In the genomic region with DNA sequence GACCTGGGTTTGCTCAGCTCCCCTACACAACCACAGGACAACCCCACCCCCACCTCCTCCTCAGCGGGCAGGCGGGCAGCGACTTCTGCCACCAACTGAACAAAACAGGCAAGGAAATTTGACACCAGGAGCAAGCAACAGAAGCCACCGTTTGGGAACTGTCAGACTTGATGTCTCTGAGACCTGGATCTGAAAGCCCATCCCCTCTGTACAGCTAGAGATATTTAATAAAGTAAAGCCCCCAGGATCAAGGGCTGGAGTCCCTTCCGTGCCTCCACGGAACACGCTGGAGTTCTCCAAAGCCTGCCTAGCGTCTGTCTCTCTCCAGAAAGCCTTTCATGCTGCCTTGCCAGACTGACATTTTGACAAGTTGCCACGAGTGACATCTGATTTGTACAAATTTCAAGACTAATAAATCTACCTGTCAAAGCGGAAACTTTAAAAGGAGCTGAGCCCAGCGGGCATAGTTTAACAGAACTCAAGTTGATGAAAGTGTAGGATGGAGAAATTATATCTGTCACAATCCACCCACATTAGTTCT, we compare ENCODE assay signal across 10 mouse cellular contexts.
DNase-seq lines count a peak whose midpoint lies in the region; ATAC-seq and TF ChIP-seq lines count a peak whose summit lies in the region.
"Had no signal": no experiment of that assay in that cellular context is flagged by ENCODE, and none has a peak within 500 bp of the region (broad histone marks: within the 10 kb centered on the region; RNA-seq: fewer than 3 reads in every experiment).

No protein-coding gene starts in this region.

- no peak for TF ChIP-seq CTCF in lung, embryonic 14.5 days (IDR thresholded peaks at IDR 0.05; ENCODE audit: low read depth)
- no peak for TF ChIP-seq CTCF in lung, postnatal 0 days (IDR thresholded peaks at IDR 0.05)

- no peak overlapping the region for H3K4me3 ChIP-seq in forebrain, embryonic 14.5 days (ENCODE audit: low read depth, low read length)
- no peak overlapping the region for H3K4me3 ChIP-seq in forebrain, embryonic 11.5 days (ENCODE audit: low read depth, low read length)
- H3K4me3 ChIP-seq in lung, embryonic 14.5 days (ENCODE audit: low read depth, low read length), result no peak overlapping the region
- H3K4me3 ChIP-seq in lung, postnatal 0 days (ENCODE audit: low read depth, low read length), result no peak overlapping the region
- H3K4me3 ChIP-seq in neural tube, embryonic 11.5 days (ENCODE audit: low read depth, low read length), result no peak overlapping the region
- H3K4me3 ChIP-seq: liver, embryonic 15.5 days; stomach, embryonic 15.5 days had no signal

- 15% methylated on average over 11 of the region's 11 CpGs for WGBS in forebrain, embryonic 14.5 days
- WGBS in forebrain, embryonic 11.5 days, result 19% methylated on average over 11 of the region's 11 CpGs
- 18% methylated on average over 11 of the region's 11 CpGs for WGBS in lung, embryonic 14.5 days
- 35% methylated on average over 11 of the region's 11 CpGs for WGBS in lung, postnatal 0 days
- 4% methylated on average over 11 of the region's 11 CpGs for WGBS in neural tube, embryonic 11.5 days

- no peak for ATAC-seq in forebrain, embryonic 14.5 days
- ATAC-seq in forebrain, embryonic 11.5 days (replicated peaks; ENCODE audit: low FRiP score), result no peak
- ATAC-seq in lung, embryonic 14.5 days (ENCODE audit: insufficient read depth), result no peak
- ATAC-seq in lung, postnatal 0 days, result no peak
- ATAC-seq in neural tube, embryonic 11.5 days (ENCODE audit: insufficient read depth, low FRiP score, low TSS enrichment), result no peak
- ATAC-seq in monocyte, adult 5-6 weeks (replicated peaks; ENCODE audit: insufficient number of reproducible peaks, low FRiP score, low TSS enrichment, poor library complexity, severe bottlenecking), result no peak

- DNase-seq in forebrain, embryonic 14.5 days (ENCODE audit: low spot score), result peak; percentile 74
- DNase-seq in forebrain, embryonic 11.5 days (ENCODE audit: low spot score), result no peak
- peak; percentile 41 for DNase-seq in lung, embryonic 14.5 days
- no peak for DNase-seq in lung, postnatal 0 days (ENCODE audit: low spot score)
- DNase-seq in gastrocnemius, postnatal 36 days, result peak; percentile 34 to 40
- peak; percentile 32 for DNase-seq in neural tube, embryonic 11.5 days (ENCODE audit: low spot score)
- no peak for DNase-seq in frontal cortex, postnatal 10 days (ENCODE audit: low spot score in 2 of 2)

- H3K9ac ChIP-seq in forebrain, embryonic 14.5 days (ENCODE audit: low read length), result no peak overlapping the region
- H3K9ac ChIP-seq in forebrain, embryonic 11.5 days (ENCODE audit: low read length), result no peak overlapping the region
- H3K9ac ChIP-seq in lung, embryonic 14.5 days, result no peak overlapping the region
- no peak overlapping the region for H3K9ac ChIP-seq in lung, postnatal 0 days (replicated peaks; ENCODE audit: low read depth)
- no peak overlapping the region for H3K9ac ChIP-seq in neural tube, embryonic 11.5 days (ENCODE audit: low read length)
- H3K9ac ChIP-seq: liver, embryonic 15.5 days; stomach, embryonic 15.5 days had no signal

- H3K27ac ChIP-seq in forebrain, embryonic 14.5 days (ENCODE audit: low read depth, low read length), result no peak overlapping the region; the same call in 1 of the 2 replicates
- H3K27ac ChIP-seq in forebrain, embryonic 11.5 days (ENCODE audit: low read depth, low read length), result no peak overlapping the region
- H3K27ac ChIP-seq in lung, embryonic 14.5 days (ENCODE audit: low read depth), result no peak overlapping the region
- H3K27ac ChIP-seq in lung, postnatal 0 days (ENCODE audit: low read length), result no peak overlapping the region
- H3K27ac ChIP-seq in neural tube, embryonic 11.5 days (ENCODE audit: low read depth, low read length), result no peak overlapping the region
- H3K27ac ChIP-seq: liver, embryonic 15.5 days; stomach, embryonic 15.5 days had no signal

- H3K36me3 ChIP-seq in forebrain, embryonic 14.5 days (ENCODE audit: control insufficient read depth, insufficient read depth, low read length), result no peaks in the 10 kb centered on the region
- no peaks in the 10 kb centered on the region for H3K36me3 ChIP-seq in forebrain, embryonic 11.5 days (ENCODE audit: control insufficient read depth, insufficient read depth, low read length)
- no peaks in the 10 kb centered on the region for H3K36me3 ChIP-seq in lung, embryonic 14.5 days (ENCODE audit: insufficient read depth)
- H3K36me3 ChIP-seq in lung, postnatal 0 days (ENCODE audit: insufficient read depth, low read length), result no peaks in the 10 kb centered on the region
- no peaks in the 10 kb centered on the region for H3K36me3 ChIP-seq in neural tube, embryonic 11.5 days (ENCODE audit: control insufficient read depth, insufficient read depth, low read length)
- H3K36me3 ChIP-seq: liver, embryonic 15.5 days; stomach, embryonic 15.5 days had no signal

- intact Hi-C loops in gastrocnemius, postnatal 36 days (cut with DNase I), result loop anchor here (5.0 kb wide), 1 partner anchor 169 kb away; the partner anchor contains the start of gene Zfp703

- no peak overlapping the region for H3K4me2 ChIP-seq in forebrain, embryonic 14.5 days (ENCODE audit: low read length)
- H3K4me2 ChIP-seq in forebrain, embryonic 11.5 days (ENCODE audit: low read depth, low read length, severe bottlenecking), result no peak overlapping the region
- H3K4me2 ChIP-seq in lung, embryonic 14.5 days, result peak overlapping the region; percentile 27; the same call in 1 of the 2 replicates
- no peak overlapping the region for H3K4me2 ChIP-seq in lung, postnatal 0 days (replicated peaks; ENCODE audit: low read depth, low read length)
- H3K4me2 ChIP-seq in neural tube, embryonic 11.5 days (ENCODE audit: low read depth), result peak overlapping the region; percentile 9; the same call in 1 of the 2 replicates
- H3K4me2 ChIP-seq: liver, embryonic 15.5 days; stomach, embryonic 15.5 days had no signal

- peaks cover 36% of the 10 kb centered on the region for H3K4me1 ChIP-seq in forebrain, embryonic 14.5 days (ENCODE audit: control insufficient read depth, insufficient read depth, low read length)
- H3K4me1 ChIP-seq in forebrain, embryonic 11.5 days (replicated peaks; ENCODE audit: control insufficient read depth, insufficient read depth, low read length), result peaks cover 20% of the 10 kb centered on the region
- peaks cover 46% of the 10 kb centered on the region; the same call in 1 of the 2 replicates for H3K4me1 ChIP-seq in lung, embryonic 14.5 days (ENCODE audit: insufficient read depth)
- peaks cover 8% of the 10 kb centered on the region; the same call in 1 of the 2 replicates for H3K4me1 ChIP-seq in lung, postnatal 0 days (ENCODE audit: insufficient read depth, low read depth, low read length)
- H3K4me1 ChIP-seq in neural tube, embryonic 11.5 days (ENCODE audit: control insufficient read depth, insufficient read depth, low read length), result peaks cover 19% of the 10 kb centered on the region
- H3K4me1 ChIP-seq: liver, embryonic 15.5 days had no signal

- H3K9me3 ChIP-seq in forebrain, embryonic 14.5 days (replicated peaks; ENCODE audit: control insufficient read depth, low read length), result no peaks in the 10 kb centered on the region
- no peaks in the 10 kb centered on the region for H3K9me3 ChIP-seq in forebrain, embryonic 11.5 days (ENCODE audit: control insufficient read depth, low read length)
- no peaks in the 10 kb centered on the region for H3K9me3 ChIP-seq in lung, embryonic 14.5 days (ENCODE audit: low read depth, low read length)
- H3K9me3 ChIP-seq in lung, postnatal 0 days (ENCODE audit: low read length), result no peaks in the 10 kb centered on the region
- H3K9me3 ChIP-seq in neural tube, embryonic 11.5 days (ENCODE audit: control insufficient read depth, low read length), result no peaks in the 10 kb centered on the region
- H3K9me3 ChIP-seq: liver, embryonic 15.5 days; stomach, embryonic 15.5 days had no signal

- TF ChIP-seq EP300 in lung, postnatal 0 days (IDR thresholded peaks at IDR 0.05), result no peak

- no peaks in the 10 kb centered on the region for H3K27me3 ChIP-seq in forebrain, embryonic 14.5 days (replicated peaks; ENCODE audit: control insufficient read depth, insufficient read depth, low read length)
- no peaks in the 10 kb centered on the region for H3K27me3 ChIP-seq in forebrain, embryonic 11.5 days (ENCODE audit: control insufficient read depth, insufficient read depth, low read length)
- peaks cover 50% of the 10 kb centered on the region for H3K27me3 ChIP-seq in lung, embryonic 14.5 days (ENCODE audit: insufficient read depth, low read length)
- no peaks in the 10 kb centered on the region for H3K27me3 ChIP-seq in lung, postnatal 0 days (replicated peaks; ENCODE audit: insufficient read depth, low read length)
- no peaks in the 10 kb centered on the region for H3K27me3 ChIP-seq in neural tube, embryonic 11.5 days (ENCODE audit: control insufficient read depth, insufficient read depth, low read length)
- H3K27me3 ChIP-seq: liver, embryonic 15.5 days had no signal

Comparison
In these comparisons a context has a peak if more than half of its experiments do, and no peak if none do; other contexts are left out.
1. DNase-seq: peak in forebrain, embryonic 14.5 days (single experiment), lung, embryonic 14.5 days (single experiment), gastrocnemius, postnatal 36 days (2 of 2) and neural tube, embryonic 11.5 days (single experiment); none in forebrain, embryonic 11.5 days (single experiment), lung, postnatal 0 days (single experiment) and frontal cortex, postnatal 10 days (0 of 2).
2. H3K4me2 ChIP-seq: peak in lung, embryonic 14.5 days (single experiment) and neural tube, embryonic 11.5 days (single experiment); none in forebrain, embryonic 14.5 days (single experiment), forebrain, embryonic 11.5 days (single experiment) and lung, postnatal 0 days (single experiment).